Mouse (Mus musculus): ENCODE results near the gene Polr2l.

- TF ChIP-seq POLR2A (IDR thresholded peaks at IDR 0.05; ENCODE audit: borderline replicate concordance, low read depth, low read length) (no peak), CTCF (IDR thresholded peaks at IDR 0.05; ENCODE audit: low read depth, low read length) (no peak)
Measured at GRCm38 (mm10) chr7:141495379-141495778, 20.4 kb upstream of the Polr2l start.
